Mouse (Mus musculus): ENCODE results near the gene Stmn1.

DNA sequence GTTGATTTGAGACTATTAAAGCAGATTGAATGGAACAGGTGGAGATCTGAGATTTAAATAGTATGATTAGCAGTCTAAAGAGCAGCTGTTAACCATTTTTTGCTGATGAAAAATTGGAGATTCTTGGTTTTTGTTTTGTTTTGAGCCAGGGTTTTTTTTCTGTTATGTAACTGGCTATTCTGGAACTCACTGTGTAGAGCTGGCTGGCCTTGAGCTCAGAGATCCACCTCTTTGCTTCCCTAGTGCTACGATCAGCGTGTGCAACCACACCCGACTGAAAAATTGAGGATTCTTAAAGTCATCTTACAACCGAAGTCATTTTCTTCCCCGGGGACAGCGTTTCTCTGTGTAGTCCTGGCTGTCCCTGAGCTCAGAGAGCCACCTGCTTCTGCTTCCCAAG, 43.6 kb downstream of the Stmn1 start:
- no peak for TF ChIP-seq POLR2A (IDR thresholded peaks at IDR 0.05; ENCODE audit: low read depth, low read length)
- TF ChIP-seq CTCF (IDR thresholded peaks at IDR 0.05; ENCODE audit: extremely low read depth, insufficient read length, insufficient replicate concordance, low read depth, low read length) = no peak
